Mouse (Mus musculus) liver (tissue): ENCODE data around the gene Cercam.

Experiments used
- DNase-seq: peaks from one replicate; pipeline ENCODE4 v3.0.0-alpha.2; 2020; ENCODE audit warnings: mixed read lengths

Cercam gene

GRCm38 (mm10) chr2:29868949-29869645 lies at the start of gene Cercam:
TSS of gene Cercam (plus strand) at chr2:29869164.
- DNase-seq: peak; percentile 95

DNA sequence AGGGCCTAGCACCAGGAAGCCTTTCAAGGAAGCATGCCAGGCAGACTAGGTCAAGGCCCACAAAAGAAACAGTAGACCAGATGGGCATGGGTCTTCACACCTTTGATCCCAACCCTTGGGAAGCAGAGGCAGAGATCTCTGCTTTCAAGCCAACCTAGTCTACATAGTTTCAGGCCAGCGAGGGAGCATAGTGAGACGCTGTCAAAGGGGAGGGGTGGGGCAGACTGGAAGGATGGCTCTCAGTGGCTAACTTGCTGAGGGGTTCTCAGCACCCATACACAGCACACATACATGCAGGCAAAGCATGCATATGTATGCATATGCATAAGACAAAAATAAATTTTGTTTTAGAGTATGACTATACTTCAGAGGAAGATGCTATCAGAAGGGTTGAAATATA lies 49.6 kb upstream of the Cercam start:
- no peak for DNase-seq

DNA sequence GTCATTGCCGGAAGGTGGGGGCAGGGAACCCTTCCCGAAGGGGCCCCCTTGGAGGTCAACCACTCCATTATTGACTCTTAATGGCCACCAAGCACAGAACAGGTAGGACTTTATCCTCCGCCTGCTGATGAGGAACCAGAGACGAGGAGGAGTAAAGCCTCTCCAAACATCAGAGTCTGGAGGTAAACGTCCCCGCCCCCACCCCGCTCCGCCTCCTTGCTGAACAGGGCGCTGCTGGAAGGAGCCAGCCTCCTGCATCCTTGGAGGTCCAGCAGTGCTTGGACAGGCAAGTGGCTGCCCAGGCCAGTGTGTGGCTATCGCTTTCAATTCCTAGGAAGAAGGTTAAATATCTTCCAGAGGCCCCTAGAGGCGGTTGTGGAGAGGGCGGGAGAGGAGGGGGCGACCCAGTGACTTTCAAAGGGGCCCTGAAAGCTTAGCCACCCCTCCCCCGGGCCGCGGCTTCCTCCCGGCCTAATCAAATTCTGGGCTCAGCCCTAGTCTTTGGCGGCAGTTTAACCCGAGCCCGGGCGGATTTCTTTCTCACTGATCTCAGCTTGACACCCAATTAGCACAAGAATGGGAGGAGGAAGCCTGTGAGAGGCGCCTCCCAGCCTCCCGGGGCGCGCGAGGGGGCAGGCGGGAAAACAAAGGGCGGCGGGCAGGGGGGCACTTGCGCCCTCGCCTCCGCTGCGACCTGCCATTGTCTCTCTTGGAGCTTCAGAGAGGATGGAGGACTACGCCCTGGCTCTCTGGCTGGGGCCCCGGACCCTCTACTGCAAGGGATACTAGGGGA lies 48.7 kb upstream of the Cercam start, which contains the start of gene Urm1:
Gene Urm1, plus strand, starts transcription at position 51 of the 793 bp plus-strand sequence.
- DNase-seq: peak; percentile 73

DNA sequence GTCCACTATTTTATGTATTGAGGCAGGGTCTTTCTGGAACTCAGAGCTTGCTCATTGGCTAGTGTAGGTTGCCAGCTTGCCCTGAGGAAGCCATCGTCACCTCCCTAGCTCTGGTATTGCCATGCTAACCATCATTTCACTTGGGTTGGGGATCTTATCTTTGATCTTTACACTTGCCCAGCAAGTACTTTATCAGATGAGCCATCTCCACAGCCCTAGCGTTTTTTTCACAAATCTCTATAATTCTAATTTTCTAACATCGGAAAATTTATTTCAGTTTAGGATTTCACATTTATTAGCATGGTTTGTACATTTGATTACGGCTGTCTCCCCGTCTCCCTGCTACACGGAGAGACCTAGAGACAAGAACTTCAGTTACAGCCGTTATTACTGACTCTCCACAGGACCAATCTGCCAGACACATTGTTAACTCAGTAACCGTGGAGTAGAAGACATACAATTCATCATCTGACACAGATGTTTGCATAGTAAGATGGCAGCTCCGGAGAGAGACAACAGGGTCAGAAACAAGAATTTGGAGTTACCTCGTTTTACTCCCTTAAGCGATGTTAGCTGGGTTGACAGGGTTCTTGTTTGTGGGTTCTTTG lies 42.5 kb upstream of the Cercam start:
- no peak for DNase-seq

DNA sequence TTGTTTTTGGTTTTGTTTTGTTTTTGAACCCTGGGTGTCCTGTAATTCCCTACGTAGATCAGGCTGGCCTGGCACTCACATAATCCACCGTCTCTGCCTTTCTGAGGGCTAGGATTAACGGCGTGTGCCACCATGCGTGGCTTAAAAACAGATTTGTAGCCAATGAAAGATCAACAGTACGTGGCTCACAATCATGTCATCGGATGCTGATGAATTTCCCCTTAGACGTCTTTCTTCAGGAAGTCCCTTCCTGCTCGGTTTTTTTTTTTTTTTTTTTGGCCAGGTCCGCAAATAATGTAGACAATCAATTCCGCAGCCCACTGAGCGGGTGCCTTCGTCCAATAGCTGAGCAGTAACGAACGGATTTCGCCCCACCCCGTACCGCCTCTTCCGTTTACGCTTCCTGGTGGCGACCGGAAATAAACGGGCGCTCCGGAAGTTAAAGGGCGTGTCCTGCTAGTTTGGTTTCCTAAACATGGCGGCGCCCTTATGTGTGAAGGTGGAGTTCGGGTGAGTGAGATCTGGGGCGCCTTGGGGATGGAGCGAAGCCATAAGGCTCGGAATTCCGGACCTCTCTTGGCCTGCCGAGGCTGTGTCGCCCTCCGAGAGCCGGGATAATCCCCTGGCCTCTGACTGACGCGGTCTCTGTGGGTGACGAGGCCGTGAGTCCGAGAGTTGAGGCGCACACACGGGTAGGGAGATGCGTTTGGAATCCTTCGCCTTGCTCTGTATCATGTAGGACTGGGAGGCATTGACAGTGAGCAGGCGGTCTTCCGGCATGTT lies 41.8 kb upstream of the Cercam start:
- DNase-seq: peak; percentile 95

DNA sequence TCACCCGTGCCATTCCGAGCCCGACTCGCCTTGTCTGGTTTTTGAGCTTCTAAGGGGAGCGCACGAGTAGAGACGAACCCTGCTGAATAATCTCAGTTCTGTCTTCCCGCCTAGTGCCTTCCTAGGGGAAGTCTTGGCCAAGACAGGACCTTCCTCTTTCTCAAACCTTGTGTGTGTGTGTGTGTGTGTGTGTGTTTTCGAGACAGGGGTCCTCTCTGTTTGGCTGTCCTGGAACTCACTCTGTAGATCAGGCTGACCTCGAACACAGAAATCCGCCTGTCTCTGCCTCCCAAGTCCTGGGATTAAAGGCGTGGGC lies 41.3 kb upstream of the Cercam start:
- DNase-seq: no peak

GRCm38 (mm10) chr2:29831106-29831505 lies 37.9 kb upstream of the Cercam start:
- DNase-seq: no peak

GRCm38 (mm10) chr2:29833796-29834195 lies 35.2 kb upstream of the Cercam start:
- DNase-seq: no peak

GRCm38 (mm10) chr2:29835391-29835899 lies 33.5 kb upstream of the Cercam start:
- DNase-seq: no peak

DNA sequence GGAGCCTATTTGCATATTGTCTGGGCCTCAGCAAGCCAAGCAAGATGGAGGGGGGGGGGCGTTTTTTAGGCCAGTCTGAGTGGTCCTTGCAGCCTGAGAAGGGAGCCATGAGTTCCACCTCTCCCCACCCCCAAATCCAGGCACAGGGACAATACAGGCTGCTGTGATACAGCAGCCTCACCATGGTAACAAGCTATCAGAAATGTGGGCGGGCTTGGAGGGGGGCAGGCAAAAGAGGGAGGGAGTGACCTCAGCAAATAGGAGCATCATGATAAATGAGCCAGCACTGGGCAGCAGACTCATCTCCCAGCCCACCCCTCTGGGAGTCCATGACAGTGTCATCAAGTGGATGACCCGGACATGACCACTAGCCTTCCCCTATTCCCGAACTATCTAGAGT lies 29.5 kb upstream of the Cercam start:
- no peak for DNase-seq

DNA sequence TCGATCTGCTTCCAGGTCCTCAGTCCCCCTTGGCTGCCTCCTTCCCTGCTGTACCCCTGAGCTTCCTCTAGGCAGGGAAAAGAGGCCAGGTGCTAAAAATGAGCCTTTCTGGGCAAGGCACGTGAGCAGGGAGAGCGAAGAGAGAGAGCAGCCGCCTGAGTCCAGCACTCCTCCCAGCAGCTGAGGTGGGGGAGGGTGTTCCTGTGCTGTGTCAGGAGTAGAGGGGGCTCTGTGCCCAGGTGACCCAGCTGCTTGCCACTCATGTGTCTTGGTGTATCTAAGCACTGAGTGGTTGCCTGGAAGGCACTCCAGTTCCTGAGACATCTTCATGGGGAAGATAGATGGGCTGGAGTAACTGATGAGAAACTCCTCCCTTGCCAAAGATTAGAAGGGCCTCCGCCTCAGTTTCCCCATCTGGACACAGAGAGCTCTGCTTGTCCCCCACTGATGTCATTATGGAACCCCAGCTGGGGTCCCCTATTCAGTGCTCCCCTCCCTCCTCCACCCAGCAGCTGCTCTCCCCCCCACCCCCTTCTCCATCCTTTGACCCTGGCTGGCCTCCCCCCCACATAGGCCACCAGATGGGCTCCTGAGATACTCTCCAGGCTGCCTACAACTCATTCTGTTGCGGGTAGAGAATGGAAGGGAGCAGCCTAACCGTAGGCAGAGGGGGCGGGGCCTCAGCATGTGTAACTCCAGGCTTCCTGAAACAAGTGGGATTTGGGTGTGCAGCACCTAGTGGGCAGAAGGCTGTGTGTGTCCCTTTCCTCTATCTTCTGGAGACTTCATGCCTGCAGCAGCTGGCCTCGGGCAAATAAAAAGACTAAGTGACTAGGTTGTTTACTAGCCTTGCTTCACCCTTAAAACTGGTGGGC lies 25.5 kb upstream of the Cercam start:
- DNase-seq: no peak

DNA sequence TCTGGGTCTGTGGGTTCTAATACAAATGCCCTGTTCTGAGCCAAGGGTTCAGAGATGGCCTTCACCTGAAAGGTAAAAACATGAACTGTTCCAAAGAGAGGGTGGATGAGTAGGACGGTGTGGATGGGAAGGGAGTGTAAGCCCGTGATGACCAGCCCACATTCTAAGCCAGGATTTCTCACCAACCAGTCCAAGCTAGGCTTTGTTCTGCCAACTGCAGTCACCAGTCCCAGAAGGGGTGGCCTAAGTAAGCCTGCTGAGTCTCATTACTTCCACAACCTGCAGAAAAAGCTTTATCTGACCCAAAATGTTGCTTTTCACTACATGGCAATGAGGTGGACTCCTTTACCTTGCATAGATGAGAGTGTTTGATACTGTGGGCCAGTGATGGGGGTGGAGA lies 24.8 kb upstream of the Cercam start:
- no peak for DNase-seq

- no peak for DNase-seq
Measured at GRCm38 (mm10) chr2:29844661-29845060, 24.3 kb upstream of the Cercam start.

DNA sequence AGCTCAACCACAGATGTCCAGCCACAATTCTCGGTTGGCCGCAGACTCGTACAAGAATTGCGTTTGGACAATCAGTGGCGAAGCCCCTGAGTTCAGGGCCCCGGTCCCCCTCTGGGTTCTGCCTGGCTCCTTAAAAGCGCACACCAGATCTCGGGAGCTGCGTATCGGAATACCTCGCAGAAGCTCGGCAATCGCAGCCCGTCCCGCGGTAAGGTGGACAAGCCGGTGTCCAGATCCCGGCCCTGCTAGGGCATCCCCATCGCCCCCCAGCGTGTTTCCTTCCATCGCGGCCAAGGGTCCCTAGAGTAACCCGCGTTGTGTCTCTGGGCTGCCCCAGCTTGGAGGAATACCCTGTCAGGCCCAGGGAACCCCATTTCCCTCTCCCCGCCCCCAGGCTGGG lies 23.3 kb upstream of the Cercam start:
- DNase-seq: no peak

DNA sequence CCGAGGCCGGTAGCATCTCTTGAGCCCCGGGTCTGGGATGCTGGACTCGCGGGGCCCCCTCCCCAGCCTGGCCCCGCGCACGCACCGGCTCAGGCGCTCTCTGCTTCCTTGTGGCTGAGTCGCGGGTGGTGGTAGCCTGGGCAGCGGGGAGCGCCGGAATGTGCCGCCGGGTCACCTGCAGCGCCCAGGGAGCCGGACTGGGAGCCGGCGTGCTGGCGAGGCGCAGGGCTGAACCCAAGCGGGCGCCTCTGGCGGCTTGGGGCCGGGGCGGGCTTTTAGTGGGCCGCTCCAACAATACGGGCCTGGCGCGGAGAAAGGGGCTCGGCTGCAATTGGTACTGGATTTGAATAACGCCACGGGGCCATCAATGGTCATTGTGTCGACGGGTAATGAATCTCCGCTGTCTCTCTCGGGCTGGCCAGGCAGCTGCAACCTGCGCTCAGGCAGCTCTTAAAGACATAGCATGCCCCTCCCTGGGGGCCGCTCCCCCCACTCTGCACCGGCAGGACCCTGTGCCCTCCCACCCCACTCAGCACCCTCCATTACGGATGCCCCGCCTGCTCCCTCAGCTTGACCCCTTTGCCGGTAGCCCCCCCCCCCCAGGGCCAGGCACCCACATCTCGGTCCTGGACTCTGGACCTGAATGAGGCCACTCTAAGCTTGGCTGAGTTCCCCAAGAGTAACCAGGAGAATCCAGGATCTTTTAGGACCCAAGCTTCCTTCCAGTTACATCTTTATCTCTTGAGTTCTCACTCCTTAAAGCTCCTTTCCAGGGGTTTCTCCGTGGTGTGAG lies 22.7 kb upstream of the Cercam start:
- DNase-seq: no peak

DNA sequence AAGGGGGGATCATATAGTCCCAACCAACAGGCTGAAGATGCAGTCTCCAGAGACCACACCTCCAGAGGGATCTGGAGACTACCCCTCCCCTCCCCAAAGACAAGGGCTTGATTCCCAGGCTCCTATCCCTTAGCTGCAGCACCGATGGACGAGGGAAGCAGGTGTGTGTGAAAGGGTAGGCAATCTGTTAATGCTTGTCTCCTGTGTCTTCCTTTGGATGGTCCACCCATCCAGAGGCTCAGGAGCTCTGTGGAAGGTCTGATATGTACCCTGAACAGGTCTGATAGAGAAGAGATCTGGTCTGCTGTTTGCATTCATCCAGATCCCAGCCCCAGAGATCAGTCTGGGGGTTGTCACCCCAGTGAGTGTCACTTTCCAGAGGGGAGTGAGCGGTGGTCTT lies 22.1 kb upstream of the Cercam start:
- no peak for DNase-seq

DNA sequence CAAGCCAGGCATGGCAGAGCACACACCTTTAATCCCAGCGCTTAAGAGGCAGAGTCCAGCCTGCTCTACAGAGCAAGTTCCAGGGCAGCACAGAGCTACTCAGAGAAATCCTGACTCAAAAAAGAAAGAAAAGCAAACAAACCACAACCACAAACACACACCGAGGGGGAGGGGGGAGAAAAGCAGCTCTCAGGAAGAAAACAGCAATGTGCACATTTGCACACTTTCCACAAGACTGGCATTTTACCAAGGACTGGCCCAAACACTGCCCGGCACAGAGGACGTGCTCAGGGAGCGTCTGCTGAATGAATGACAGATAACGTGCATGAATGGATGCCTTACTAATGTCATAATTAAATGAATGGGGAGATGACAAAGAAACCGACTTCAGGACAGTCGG lies 19.9 kb upstream of the Cercam start:
- DNase-seq: no peak

DNA sequence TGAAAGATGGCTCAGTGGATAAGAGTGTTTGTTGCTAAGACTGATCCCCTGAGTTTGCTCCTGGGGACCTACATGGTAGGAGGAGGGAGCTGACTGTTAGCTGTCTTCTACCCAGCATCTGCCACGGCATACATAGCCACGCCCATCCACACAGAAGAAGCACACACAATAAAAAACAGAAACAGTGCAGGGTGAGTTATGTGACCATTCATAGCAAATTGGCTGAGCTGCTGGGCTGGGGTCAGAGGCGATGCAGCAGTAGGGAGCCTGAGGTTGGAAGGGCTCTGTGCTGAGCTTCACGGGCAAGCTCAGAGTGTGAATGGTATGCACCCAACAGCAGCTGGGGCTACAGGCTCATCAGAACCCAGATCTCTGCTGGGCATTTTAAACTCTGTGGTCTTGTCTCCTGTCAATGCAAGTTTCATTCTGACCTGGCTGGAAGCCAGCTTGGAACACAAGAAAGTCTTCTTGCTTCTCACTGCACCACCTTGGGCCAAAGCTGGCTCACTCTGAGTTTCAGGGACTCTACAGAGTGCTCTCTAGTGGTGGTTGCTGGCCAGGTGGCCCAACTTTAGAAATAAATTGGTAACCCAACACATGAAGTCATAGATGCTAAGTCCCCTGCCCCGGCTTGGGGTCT lies 19.0 kb upstream of the Cercam start:
- DNase-seq: no peak

DNA sequence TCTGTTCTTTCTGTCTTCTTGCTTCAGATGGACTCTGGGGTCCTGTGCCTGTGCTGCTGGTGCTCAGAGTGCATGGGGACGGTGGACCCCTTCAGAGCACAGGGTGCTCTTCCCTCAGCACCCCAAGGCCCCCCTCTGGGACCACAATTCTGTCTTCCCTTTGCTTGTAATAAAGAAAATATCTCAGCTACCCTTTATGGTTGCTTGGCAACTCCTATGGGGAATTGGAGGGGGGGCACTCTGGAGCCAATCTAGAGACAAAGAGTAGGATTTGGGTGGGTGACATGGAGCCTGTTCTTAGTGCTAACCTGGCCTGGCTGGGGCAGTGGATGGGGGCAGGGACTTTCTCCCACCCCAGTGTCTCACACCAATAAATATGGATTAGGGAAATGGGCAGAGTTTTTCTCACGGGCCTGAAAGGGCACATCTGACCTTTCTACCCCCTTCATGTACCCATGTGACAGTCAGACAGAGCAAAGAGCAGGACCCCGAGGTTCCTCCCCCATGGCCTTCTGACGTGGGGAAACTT lies 15.9 kb upstream of the Cercam start:
- no peak for DNase-seq

DNA sequence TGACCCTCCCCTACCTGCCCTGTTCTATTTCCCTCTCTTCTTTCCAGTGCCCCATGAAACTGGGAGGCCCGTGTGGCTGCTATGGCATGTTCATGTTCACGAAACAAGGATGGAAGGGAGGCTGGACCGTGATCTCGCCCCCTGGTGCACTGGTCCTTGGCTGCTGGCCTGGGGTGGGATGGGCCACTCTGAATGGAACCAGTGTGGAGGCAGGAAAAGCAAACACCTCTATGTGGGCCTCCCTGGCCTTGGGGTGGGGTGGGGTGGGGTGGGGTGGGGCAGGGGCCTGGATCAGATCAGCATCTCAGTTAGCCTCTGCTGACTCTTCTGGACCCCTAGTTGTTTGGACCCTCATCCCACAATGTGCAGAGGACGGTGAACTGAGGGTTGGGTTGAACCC lies 15.2 kb upstream of the Cercam start:
- DNase-seq: no peak
